Mouse (Mus musculus): ENCODE results near the gene Gemin2.
"Not testable (repeated sequence)": the region's sequence is repeated elsewhere in the genome, so short reads cannot be mapped to it uniquely, and the experiment has no call there.

Gene Gemin2

GRCm38 (mm10) chr12:59056222-59056621 lies 43.0 kb downstream of the Gemin2 start:
- no peak for DNase-seq (ENCODE audit: low read depth, low spot score)

DNA sequence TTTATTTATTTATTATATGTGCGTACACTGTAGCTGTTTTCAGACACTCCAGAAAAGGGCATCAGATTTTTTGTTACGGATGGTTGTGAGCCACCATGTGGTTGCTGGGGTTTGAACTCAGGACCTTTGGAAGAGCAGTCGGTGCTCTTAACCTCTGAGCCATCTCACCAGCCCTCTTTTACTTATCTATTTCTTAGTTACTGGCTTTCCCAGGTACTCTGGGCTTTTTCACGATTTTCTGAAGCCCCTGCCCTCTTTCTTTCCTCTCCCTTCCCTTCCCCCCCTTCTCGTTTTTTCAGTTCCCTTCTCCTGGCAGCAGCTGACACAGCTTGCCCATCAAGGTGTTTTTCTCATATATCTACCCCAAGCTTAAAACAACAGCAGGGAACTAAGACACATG lies 45.0 kb downstream of the Gemin2 start:
- DNase-seq (ENCODE audit: low read depth, low spot score) = not testable (repeated sequence)

DNA sequence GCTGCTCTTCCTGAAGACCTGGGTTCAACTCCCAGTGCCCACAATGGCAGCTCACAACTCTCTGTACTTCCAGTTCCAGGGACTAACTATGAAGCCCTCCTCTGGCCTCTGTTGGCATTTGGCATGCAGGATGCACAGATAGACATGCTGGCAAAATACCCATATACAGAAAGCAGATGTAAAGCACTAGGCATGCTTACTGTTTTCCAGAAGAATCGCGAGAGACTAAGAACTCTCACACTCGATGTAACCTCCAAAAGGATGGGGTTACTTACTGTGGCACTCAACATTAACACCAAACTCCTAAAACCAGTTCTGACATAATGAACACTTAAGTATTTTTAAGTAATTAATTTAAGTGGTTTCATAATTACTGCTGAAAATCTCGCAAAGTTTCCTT lies 47.1 kb downstream of the Gemin2 start:
- no peak for DNase-seq (ENCODE audit: low read depth, low spot score)

DNA sequence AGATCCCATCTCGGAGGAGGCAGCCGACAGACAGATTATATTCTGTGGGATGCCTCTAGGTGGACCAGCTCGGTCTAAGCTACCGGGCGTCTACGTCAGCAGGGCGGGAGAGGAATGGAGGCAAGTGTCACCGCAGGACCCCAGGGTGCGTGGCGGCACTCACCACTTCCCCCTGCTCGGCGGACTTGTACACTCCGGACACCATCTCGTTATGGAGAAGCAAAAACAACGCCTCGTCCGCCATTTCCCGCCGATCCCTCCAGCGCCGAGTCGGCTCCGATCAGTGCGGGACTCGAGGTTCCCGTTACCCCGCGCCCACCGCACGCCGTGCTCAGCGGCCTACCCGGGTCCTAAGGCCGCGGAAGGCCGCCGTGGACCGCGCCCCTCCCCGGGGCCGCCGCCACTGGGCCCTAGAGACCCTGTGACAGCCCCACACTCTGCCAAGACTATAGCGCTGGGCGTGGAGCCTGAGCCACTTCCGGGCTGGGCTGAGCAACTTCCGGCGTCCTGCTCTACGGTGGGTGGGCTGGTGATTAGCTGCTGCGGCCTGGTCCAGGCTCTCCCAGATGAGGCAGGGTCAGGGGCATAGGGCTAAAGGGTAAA lies 47.9 kb downstream of the Gemin2 start, which contains the start of gene Trappc6b:
Gene Trappc6b (minus strand): TSS at position 480 of the 603 bp plus-strand sequence.
- peak; percentile 83 for DNase-seq (ENCODE audit: low read depth, low spot score)

DNA sequence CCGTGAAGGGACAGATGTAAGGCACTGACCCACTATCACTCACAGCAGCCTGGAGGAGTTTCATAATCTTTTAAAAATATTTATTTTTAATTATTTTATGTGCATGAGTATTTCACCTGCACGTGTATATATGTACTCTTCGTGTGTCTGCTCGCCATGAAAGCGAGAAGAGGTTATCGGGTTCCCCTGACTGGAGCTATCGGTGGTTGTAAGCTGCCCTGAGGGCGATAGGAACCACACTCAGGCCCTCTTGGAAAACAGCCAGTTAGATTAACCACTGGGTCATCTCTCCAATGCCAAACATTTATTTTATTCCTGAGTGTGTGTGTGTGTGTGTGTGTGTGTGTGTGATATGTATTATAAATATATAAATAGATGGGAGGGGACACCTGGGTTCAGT lies 51.6 kb downstream of the Gemin2 start:
- DNase-seq (ENCODE audit: low read depth, low spot score) = no peak

DNA sequence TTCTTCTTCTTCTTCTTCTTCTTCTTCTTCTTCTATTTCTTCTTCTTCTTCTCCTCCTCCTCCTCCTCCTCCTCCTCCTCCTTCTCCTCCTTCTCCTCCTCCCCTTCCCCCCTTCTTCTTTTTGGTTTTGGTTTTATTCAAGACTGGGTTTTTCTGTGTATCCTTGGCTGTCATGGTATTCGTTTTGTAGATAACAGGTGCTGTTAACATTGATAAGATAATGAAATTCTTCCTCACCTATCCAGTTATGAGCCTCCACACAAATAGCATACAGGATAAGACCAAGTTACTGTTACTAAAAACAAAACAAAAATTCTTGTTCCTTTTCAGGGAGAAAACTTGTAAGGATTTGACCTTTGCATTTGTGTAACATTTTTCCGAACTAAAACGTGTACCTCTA lies 52.6 kb downstream of the Gemin2 start:
- no peak for DNase-seq (ENCODE audit: low read depth, low spot score)

DNA sequence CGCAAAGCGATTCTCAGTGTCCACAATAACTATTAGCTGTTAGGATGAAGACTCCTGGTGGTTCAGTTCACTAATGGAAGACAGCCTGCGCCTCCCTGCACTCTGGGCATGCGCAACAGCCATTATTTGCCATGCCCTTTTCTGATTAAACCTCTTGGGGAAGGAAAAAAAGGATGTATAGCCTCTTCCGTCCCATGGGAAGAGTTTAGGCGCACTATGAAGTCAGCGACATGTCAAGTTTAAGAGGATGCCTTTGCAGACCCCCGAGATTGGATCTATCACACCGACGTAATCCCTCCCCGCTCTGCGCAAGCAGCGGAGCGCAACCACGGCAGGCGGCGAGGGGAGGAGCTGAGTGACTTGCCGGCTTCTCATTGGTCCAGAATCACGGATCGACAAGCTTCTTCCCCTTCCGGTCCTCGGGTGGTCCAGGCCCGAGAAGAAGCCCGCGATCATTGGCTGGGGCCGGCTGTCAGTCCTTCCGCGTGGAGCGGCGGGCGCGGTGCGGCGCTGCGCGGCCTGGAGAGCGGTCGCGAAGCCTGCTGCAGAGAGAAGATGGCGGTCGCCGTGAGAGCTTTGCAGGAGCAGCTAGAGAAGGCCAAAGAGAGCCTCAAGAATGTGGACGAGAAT lies 53.4 kb downstream of the Gemin2 start, which contains the start of gene Pnn:
Gene Pnn (plus strand): TSS at position 437 of the 630 bp plus-strand sequence.
- peak; percentile 98 for DNase-seq (ENCODE audit: low read depth, low spot score)

GRCm38 (mm10) chr12:59067095-59067494 lies 53.9 kb downstream of the Gemin2 start:
- DNase-seq (ENCODE audit: low read depth, low spot score) = no peak

GRCm38 (mm10) chr12:59068791-59069190 lies 55.6 kb downstream of the Gemin2 start:
- no peak for DNase-seq (ENCODE audit: low read depth, low spot score)

DNA sequence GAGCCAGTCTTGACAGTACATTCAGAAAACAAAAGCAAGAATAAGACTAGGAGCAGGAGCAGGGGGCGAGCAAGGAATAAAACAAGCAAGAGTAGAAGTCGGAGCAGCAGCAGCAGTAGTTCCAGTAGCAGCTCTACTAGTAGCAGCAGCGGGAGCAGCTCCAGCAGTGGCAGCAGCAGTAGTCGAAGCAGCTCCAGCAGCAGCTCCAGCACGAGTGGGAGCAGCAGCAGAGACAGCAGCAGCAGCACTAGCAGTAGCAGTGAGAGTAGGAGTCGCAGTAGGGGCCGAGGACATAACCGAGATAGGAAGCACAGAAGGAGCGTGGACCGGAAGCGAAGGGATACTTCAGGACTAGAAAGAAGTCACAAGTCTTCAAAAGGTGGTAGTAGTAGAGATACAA lies 59.1 kb downstream of the Gemin2 start:
- no peak for DNase-seq (ENCODE audit: low read depth, low spot score)

- DNase-seq (ENCODE audit: low read depth, low spot score) = no peak
Measured at GRCm38 (mm10) chr12:59074052-59074451, 60.9 kb downstream of the Gemin2 start.

DNA sequence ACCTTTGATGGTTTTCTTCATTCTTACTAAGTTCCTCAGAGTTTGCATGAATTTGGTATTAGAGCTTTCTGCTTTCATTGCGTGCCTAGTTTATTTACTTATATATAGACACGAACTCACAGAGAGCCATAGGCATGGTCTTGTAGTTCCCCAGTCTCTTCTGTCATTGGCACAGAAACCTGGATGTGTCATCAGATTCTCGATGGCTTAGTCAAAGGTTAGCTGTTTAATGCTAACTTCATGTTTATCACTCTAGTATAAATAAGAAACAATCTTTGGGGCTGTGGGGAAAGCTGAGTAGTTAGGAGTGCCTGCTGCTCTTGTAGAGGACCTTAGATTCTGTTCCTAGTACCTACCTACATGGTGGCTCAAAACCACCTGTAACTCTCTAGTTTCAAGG lies 63.8 kb downstream of the Gemin2 start:
- DNase-seq (ENCODE audit: low read depth, low spot score) = no peak

DNA sequence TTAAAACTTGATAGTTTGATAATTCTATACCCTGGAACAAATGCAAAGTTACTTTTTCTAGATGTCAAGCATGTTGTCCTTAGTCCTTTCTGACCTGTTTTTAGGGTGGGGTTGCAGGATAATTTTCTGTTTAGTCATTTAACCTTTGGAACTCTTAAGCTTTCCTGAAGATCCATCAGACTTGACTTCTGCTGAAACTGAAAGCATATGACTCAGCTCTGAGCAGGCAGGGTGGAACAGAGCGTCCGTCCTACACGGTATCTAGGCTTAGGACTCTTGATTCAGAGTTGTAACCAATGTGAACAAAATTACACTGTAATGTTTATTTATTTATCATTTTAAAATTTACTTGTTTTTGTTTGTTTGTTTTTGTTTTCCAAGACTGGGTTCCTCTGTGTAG lies 64.7 kb downstream of the Gemin2 start:
- no peak for DNase-seq (ENCODE audit: low read depth, low spot score)
